Mouse (Mus musculus): ENCODE data around the gene Prss56. TPM values are rescaled to one million over a fixed set of nuclear protein-coding genes. Genes with fewer than 3 reads are reported as not detected.
A peak's percentile ranks its signal among the peaks of the same experiment; 100 is the strongest.

The Prss56 gene
- total RNA-seq, 2 experiments from 2014 or later = 0.47 to 0.57 TPM

DNA sequence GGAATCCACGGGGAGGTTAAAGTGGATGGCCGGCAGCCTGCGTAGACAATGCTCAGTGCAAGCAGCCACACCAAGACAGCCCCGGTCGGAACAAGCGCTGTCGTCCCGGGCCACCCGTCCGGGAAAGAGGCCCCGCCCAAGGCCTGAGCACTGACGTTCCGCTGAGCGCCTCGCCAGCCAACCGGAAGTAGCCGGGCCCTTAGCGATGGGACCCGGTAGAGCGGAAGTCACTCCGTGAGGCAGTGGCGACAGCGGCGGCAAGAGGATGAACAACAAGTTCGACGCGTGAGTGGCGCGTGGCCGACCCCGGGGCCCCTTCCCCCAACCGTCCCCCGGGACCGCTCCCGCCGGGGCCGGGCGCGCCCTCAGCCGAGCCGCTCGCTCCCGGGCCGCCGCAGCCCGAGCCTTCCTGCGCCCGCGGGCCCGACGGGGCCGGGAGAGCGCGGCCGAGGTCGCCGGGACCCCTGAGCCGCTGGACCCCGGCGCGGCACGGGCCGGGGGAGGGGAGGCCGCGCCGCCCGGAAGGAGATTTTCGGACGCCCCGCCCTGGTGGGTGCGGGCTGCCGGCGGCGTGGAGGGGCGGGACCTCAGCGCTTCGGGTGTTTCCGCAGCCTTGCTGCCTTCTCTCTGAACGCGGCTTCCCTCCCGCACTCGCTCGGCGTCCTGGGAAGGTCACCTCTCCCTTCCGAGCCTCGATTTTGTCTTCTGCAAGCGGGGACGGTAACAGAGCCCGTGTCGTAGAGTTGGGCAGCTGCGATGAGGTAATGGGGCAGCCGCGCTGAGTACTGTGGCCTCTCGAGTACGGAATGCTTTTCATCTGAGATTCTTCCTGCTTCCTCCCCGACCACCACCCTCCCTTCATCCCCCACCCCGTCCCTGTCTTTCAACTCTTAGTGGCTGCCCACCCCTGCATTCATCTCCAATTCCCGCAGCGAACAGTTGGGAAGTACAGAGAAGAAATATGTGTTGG is 30.9 kb downstream of the Prss56 start, which contains the start of gene Eif4e2:
Eif4e2 (plus strand) TSS at position 180 of the 970 bp plus-strand sequence.
- DNase-seq (ENCODE audit: extremely low spot score in 1 of 2, low spot score in 2 of 2) = peak; percentile 89 to 93
- intact Hi-C loops (cut with DNase I) = loop anchor here (10.0 kb wide), 2 partner anchors 541 to 779 kb away; partner anchors contain the start of gene Atg16l1
- TF ChIP-seq CTCF (IDR thresholded peaks at IDR 0.05) = no peak; the same call in 1 of the 2 replicates
- Histone ChIP-seq H3K4me3 (peak within 1 kb of the TSS; percentile 77), H3K27ac (peak within 1 kb of the TSS; percentile 92)

DNA sequence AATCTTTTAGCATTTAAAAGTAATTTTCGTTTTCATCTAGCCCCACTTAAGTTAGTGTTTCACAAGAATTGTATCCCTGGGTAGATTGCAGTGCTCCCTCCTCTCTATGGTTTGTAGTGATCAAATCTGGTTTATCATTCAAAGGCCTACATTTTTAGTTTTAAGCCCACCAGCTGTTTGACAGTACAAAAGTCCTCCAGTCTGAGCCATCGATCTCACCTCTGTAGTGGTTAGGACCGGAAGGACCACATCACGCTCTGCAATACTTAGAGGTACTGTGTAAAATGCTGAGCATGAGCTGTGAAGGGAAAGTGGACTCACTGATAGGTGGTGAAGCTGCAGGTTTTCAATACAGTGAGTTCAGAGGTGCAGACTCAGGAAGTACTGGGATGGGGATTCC is 31.6 kb downstream of the Prss56 start:
- no peak for DNase-seq (ENCODE audit: extremely low spot score in 1 of 2, low spot score in 2 of 2)
- TF ChIP-seq CTCF (IDR thresholded peaks at IDR 0.05) = no peak
- intact Hi-C loops (cut with DNase I) = loop anchor here (10.0 kb wide), 2 partner anchors 540 to 780 kb away; partner anchors contain the start of gene Atg16l1
- H3K4me3 ChIP-seq = peak overlapping the region; percentile 77
- H3K27ac ChIP-seq = peak overlapping the region; percentile 92; the same call in 1 of the 2 replicates

DNA sequence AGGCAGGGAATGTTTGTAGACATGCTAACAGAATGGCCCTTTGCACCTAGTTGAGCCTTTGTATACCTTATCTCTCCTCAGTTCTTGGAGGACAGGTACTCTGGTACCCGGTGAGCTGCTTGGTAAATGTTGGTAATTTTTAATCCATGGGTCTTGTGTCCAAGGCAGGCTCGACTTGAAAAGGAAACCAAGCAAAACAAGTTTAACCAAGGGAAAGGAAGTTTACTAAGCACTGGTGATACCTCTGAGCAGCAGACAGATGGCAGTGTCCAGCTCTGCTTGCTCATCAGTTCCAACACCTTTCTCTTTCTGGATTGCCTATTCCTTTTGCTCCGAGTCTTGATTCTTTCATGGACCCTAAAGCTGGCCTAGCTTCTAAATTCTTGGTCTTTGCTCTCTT is 34.8 kb downstream of the Prss56 start:
- no peak for DNase-seq (ENCODE audit: extremely low spot score in 1 of 2, low spot score in 2 of 2)
- peak; percentile 76 for TF ChIP-seq CTCF (IDR thresholded peaks at IDR 0.05)
- Histone ChIP-seq H3K4me3 (no peak overlapping the region), H3K27ac (no peak overlapping the region)
- intact Hi-C loops (cut with DNase I) = loop anchor here (10.0 kb wide), 2 partner anchors 537 to 783 kb away; partner anchors contain the start of gene Atg16l1

DNA sequence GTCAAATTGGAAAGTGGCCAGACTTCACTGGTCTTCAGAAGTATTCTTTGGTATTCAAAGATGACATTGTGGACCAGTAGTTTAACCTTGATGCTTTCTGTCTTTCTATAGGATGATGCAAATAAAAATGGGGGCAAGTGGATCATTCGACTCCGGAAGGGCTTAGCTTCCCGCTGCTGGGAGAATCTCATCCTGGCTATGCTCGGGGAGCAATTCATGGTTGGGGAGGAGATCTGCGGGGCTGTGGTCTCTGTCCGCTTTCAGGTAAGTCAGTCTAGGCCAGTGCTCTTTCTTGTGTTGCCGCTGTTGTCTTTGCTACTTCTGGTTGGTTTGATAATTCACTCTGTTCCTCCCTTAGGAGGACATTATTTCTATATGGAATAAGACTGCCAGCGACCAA is 42.6 kb downstream of the Prss56 start:
- H3K27ac ChIP-seq = no peak overlapping the region
- TF ChIP-seq CTCF (IDR thresholded peaks at IDR 0.05) = no peak
- no peak for DNase-seq (ENCODE audit: extremely low spot score in 1 of 2, low spot score in 2 of 2)
- no peak overlapping the region for H3K4me3 ChIP-seq
- intact Hi-C loops (cut with DNase I) = no loop called here

DNA sequence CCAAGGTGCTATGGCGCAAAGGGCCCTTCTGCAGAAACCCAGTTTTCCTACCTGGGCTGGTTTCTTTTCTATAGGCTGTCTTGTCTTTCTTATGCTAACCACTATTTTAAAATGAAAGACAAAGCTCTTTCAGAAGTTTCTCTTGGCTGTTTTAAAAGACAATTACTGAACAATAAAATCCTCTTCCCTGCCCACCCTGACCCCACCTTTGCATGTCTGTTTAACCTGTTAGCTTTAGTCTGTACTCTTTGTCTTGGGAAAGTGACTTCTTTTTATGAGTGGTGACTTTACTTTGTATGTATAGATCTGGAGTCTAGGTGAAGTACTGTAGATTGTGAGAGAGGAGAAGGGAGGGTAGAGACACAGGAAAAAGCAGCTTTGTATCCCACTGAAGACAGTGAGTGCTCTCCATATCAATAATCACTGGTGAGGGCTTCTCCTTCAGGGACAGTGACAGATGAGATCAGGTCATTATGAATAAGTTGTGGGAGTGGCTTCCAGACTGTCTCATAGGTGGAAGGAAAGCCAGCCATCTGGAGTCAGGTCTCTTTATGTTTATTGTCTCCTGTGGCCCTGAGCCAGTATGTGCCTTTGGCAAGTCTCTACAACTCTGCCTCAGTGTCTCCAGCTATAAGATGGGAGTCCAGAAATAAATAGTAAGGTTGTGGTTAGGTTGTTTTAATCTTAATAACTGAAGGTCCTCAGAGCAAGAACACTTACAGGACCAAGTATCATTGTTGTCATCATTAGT is 43.5 kb downstream of the Prss56 start:
- no peak overlapping the region for H3K4me3 ChIP-seq
- no peak for DNase-seq (ENCODE audit: extremely low spot score in 1 of 2, low spot score in 2 of 2)
- no peak for TF ChIP-seq CTCF (IDR thresholded peaks at IDR 0.05)
- intact Hi-C loops (cut with DNase I) = no loop called here
- no peak overlapping the region for H3K27ac ChIP-seq

DNA sequence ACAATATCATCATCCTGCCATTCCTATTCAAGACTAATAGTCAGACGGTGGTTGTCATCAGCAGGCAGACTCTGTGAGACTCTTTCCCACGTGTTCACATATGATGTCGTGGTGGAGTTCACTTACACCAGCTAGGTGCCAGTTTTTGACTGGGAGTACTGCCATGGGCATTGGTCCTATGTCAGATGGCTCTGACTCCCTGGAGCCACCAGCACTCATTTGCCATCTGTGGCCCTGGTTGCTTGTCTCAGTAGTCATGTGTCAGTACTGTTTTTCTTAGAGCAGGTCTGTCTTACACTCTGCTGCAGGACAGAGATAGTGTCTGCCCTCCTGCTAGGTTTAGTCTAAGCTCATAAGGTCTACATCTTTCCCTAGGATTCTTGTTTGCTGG is 44.0 kb downstream of the Prss56 start:
- Histone ChIP-seq H3K4me3 (no peak overlapping the region), H3K27ac (no peak overlapping the region)
- no peak for TF ChIP-seq CTCF (IDR thresholded peaks at IDR 0.05)
- intact Hi-C loops (cut with DNase I) = no loop called here
- DNase-seq (ENCODE audit: extremely low spot score in 1 of 2, low spot score in 2 of 2) = no peak

DNA sequence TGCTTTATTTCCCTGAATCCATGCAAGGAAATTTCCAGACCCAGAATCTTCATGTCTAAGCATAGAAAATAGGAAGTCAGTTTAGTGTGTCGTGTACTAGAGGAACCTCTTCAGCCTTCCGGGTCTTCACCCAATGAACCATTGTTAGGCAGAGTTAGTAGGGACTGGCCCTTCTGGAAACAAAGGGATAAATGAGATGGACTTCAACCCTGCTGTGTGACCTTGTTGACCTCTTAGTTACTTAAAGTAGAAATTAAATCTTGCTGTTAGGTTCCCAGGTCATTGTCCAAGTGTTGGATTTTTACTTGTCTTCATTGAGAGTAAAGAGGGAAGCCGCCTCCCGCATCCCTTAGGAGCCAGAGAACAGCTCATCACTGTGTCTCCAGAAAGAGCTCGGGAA is 47.5 kb downstream of the Prss56 start:
- H3K27ac ChIP-seq = no peak overlapping the region
- no peak for DNase-seq (ENCODE audit: extremely low spot score in 1 of 2, low spot score in 2 of 2)
- intact Hi-C loops (cut with DNase I) = no loop called here
- no peak overlapping the region for H3K4me3 ChIP-seq
- TF ChIP-seq CTCF (IDR thresholded peaks at IDR 0.05) = no peak

DNA sequence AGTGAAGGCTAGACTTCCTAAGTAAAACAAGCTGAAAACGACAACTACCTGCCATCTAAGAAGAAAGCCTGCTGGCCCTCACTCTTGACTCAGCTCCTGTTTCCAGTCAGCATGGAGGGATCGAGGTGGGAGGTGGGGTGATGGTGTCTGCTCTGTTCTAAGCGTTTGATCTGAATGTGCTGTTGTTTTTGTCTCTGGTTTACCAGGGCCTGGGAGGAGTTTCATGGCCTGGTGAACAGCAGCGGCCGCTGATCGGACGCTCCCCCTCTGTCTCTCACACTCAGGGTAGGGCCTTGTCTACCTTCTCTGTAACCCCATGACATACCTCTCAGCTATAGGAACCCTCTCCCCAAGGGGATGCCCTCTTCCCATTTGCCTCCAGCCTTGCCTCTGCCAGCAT is 49.1 kb downstream of the Prss56 start:
- no peak for DNase-seq (ENCODE audit: extremely low spot score in 1 of 2, low spot score in 2 of 2)
- TF ChIP-seq CTCF (IDR thresholded peaks at IDR 0.05) = no peak
- Histone ChIP-seq H3K4me3 (no peak overlapping the region), H3K27ac (no peak overlapping the region)
- intact Hi-C loops (cut with DNase I) = no loop called here

Other genes starting within 250 kb of the Prss56 start
- not detected for gene Alppl2, start 93.4 kb upstream of the Prss56 start, total RNA-seq (2021)
- gene Alpi, start 81.7 kb upstream of the Prss56 start, total RNA-seq (2021) = not detected
- gene Akp3, start 58.3 kb upstream of the Prss56 start, total RNA-seq (2021) = not detected
- 10 to 100 TPM in 1 of 2 experiments, 1 to 10 TPM in 1; 7.1 to 13.4 TPM for gene Ecel1, start 26.8 kb upstream of the Prss56 start, total RNA-seq (2021)
- gene Chrnd, start 7.3 kb downstream of the Prss56 start, total RNA-seq (2021) = not detected
- not detected for gene Chrng, start 21.3 kb downstream of the Prss56 start, total RNA-seq (2021)
- 10 to 100 TPM; 59.8 to 60.1 TPM for gene Eif4e2, start 30.6 kb downstream of the Prss56 start, total RNA-seq (2021)
- gene Efhd1, start 81.0 kb downstream of the Prss56 start, total RNA-seq (2021) = 10 to 100 TPM in 1 of 2 experiments, 1 to 10 TPM in 1; 10.0 to 11.0 TPM
- gene Gigyf2, start 143.7 kb downstream of the Prss56 start, total RNA-seq (2021) = 100 to 1,000 TPM; 135 to 140 TPM
- 1 to 10 TPM; 2.3 to 5.3 TPM for gene Kcnj13, start 211.4 kb downstream of the Prss56 start, total RNA-seq (2021)